Mouse (Mus musculus) midbrain, embryonic 14.5 days (tissue): Measurements from ENCODE around the gene Mrpl48. TPM values are rescaled to one million over a fixed set of nuclear protein-coding genes. Genes with fewer than 3 reads are reported as not detected.

Experiments
- ATAC-seq: fragments of 200-750 bp; cut with Nextera tagmentation; 2 replicates; pipeline ENCODE4 v1.8.0; 2017; ENCODE audit warnings: moderate number of reproducible peaks, moderate library complexity; ENCODE audit not compliant: low FRiP score, low TSS enrichment
- DNase-seq: peaks from one replicate; pipeline ENCODE4 v3.0.0-alpha.2; 2015
- H3K27ac ChIP-seq: fragments of 300-500 bp; sonication (generic); replicated peaks from 2 replicates; pipeline ENCODE4 v1.5.1; 2014; ENCODE audit warnings: mild to moderate bottlenecking, low read depth, low read length, moderate library complexity
- H3K27me3 ChIP-seq: fragments of 300-500 bp; sonication (generic); 2 replicates; pipeline ENCODE4 v1.6.1; 2014; ENCODE audit warnings: low read length, control low read depth, mixed read lengths; ENCODE audit not compliant: control insufficient read depth, insufficient read depth
- H3K36me3 ChIP-seq: fragments of 300-500 bp; sonication (generic); 2 replicates; pipeline ENCODE4 v1.6.1; 2014; ENCODE audit warnings: low read length, control low read depth; ENCODE audit not compliant: control insufficient read depth, insufficient read depth
- H3K4me1 ChIP-seq: fragments of 300-500 bp; sonication (generic); 2 replicates; pipeline ENCODE4 v1.6.1; 2014; ENCODE audit warnings: mild to moderate bottlenecking, antibody characterized with exemption, low read length, control low read depth; ENCODE audit not compliant: control insufficient read depth, insufficient read depth
- H3K4me2 ChIP-seq: fragments of 300-500 bp; sonication (generic); 2 replicates; pipeline ENCODE4 v1.6.1; 2014; ENCODE audit warnings: mild to moderate bottlenecking, low read length, moderate library complexity
- H3K4me3 ChIP-seq: fragments of 300-500 bp; sonication (generic); replicated peaks from 2 replicates; pipeline ENCODE4 v1.5.1; 2014; ENCODE audit warnings: low read depth, low read length
- H3K9ac ChIP-seq: fragments of 300-500 bp; sonication (generic); replicated peaks from 2 replicates; pipeline ENCODE4 v1.6.1; 2014; ENCODE audit warnings: mild to moderate bottlenecking, low read length, moderate library complexity
- H3K9me3 ChIP-seq: fragments of 300-500 bp; sonication (generic); 2 replicates; pipeline ENCODE4 v1.6.1; 2016; ENCODE audit warnings: low read length, control low read depth, mixed read lengths; ENCODE audit not compliant: control insufficient read depth
- WGBS: fragments of 180-500 bp; shearing (Covaris S2); extraction: QIAGEN DNeasy Blood & Tissue Kit; methylation state at CpG from one replicate; pipeline ENCODE4 v1.1.7; 2014; 5-methylcytosine and 5-hydroxymethylcytosine counted together
- polyA plus RNA-seq: library from polyadenylated mRNA; unstranded; fragments of >200 nt; fragmentation: Nextera tagmentation; extraction: Ambion mirVana; gene quantifications from 2 replicates; pipeline ENCODE4 v1.2.1, GENCODE M21; 2014

Mrpl48 gene
- polyA plus RNA-seq, 1 experiment from 2014 or later, result 91.3 TPM

- no peak overlapping the region for H3K4me3 ChIP-seq
- DNase-seq, result no peak
Observed at GRCm38 (mm10) chr7:100600211-100600610, 7.9 kb downstream of the Mrpl48 start.

GRCm38 (mm10) chr7:100593349-100593748 is 14.8 kb downstream of the Mrpl48 start:
- no peak for DNase-seq
- ATAC-seq, result no peak
- no peaks in the 10 kb centered on the region for H3K9me3 ChIP-seq
- no peaks in the 10 kb centered on the region for H3K27me3 ChIP-seq
- H3K4me2 ChIP-seq, result no peak overlapping the region
- H3K9ac ChIP-seq, result no peak overlapping the region
- H3K36me3 ChIP-seq, result no peaks in the 10 kb centered on the region
- H3K27ac ChIP-seq, result no peak overlapping the region
- peaks cover 3% of the 10 kb centered on the region; the same call in 1 of the 2 replicates for H3K4me1 ChIP-seq
- no peak overlapping the region for H3K4me3 ChIP-seq

More at GRCm38 (mm10) chr7:100600211-100600610, 7.9 kb downstream of the Mrpl48 start:
- Histone ChIP-seq H3K9ac (no peak overlapping the region), H3K9me3 (no peaks in the 10 kb centered on the region), H3K4me1 (no peaks in the 10 kb centered on the region), H3K36me3 (no peaks in the 10 kb centered on the region), H3K4me2 (no peak overlapping the region), H3K27me3 (no peaks in the 10 kb centered on the region), H3K27ac (no peak overlapping the region)
- no peak for ATAC-seq
- WGBS, result 89% methylated on average over 5 of the region's 5 CpGs

GRCm38 (mm10) chr7:100591522-100591852 is 16.6 kb downstream of the Mrpl48 start:
- no peaks in the 10 kb centered on the region for H3K27me3 ChIP-seq
- peaks cover 3% of the 10 kb centered on the region; the same call in 1 of the 2 replicates for H3K4me1 ChIP-seq
- peak overlapping the region; percentile 32; the same call in 1 of the 2 replicates for H3K9ac ChIP-seq
- H3K36me3 ChIP-seq, result no peaks in the 10 kb centered on the region
- H3K9me3 ChIP-seq, result no peaks in the 10 kb centered on the region
- peak overlapping the region; percentile 87 for H3K27ac ChIP-seq
- peak overlapping the region; percentile 52 for H3K4me2 ChIP-seq
- peak overlapping the region; percentile 35 for H3K4me3 ChIP-seq
- ATAC-seq (no peak), DNase-seq (no peak)
- 8% methylated on average over 2 of the region's 2 CpGs for WGBS

GRCm38 (mm10) chr7:100590845-100591521 is 17.1 kb downstream of the Mrpl48 start:
- peak overlapping the region; percentile 35 for H3K4me3 ChIP-seq
- no peaks in the 10 kb centered on the region for H3K36me3 ChIP-seq
- no peaks in the 10 kb centered on the region for H3K9me3 ChIP-seq
- H3K4me2 ChIP-seq, result peak overlapping the region; percentile 52
- H3K9ac ChIP-seq, result peak overlapping the region; percentile 32
- peak; percentile 94 for ATAC-seq
- no peaks in the 10 kb centered on the region for H3K27me3 ChIP-seq
- H3K27ac ChIP-seq, result peak overlapping the region; percentile 87
- peaks cover 3% of the 10 kb centered on the region; the same call in 1 of the 2 replicates for H3K4me1 ChIP-seq
- WGBS, result 0% methylated on average over 20 of the region's 20 CpGs
- peak; percentile 87 for DNase-seq

GRCm38 (mm10) chr7:100590504-100590844 is 17.6 kb downstream of the Mrpl48 start:
- H3K4me3 ChIP-seq, result peak overlapping the region; percentile 35
- H3K4me2 ChIP-seq, result peak overlapping the region; percentile 52
- ATAC-seq (no peak; the same call in 1 of the 2 replicates), DNase-seq (no peak)
- H3K36me3 ChIP-seq, result no peaks in the 10 kb centered on the region
- 44% methylated on average over 7 of the region's 7 CpGs for WGBS
- H3K9me3 ChIP-seq, result no peaks in the 10 kb centered on the region
- no peaks in the 10 kb centered on the region for H3K27me3 ChIP-seq
- peak overlapping the region; percentile 87 for H3K27ac ChIP-seq
- H3K4me1 ChIP-seq, result peaks cover 3% of the 10 kb centered on the region; the same call in 1 of the 2 replicates
- peak overlapping the region; percentile 32 for H3K9ac ChIP-seq

- Histone ChIP-seq H3K4me1 (peaks cover 3% of the 10 kb centered on the region; the same call in 1 of the 2 replicates), H3K9ac (no peak overlapping the region), H3K27me3 (no peaks in the 10 kb centered on the region), H3K4me3 (no peak overlapping the region), H3K9me3 (no peaks in the 10 kb centered on the region), H3K27ac (no peak overlapping the region), H3K4me2 (no peak overlapping the region), H3K36me3 (no peaks in the 10 kb centered on the region)
- ATAC-seq, result no peak
- no peak for DNase-seq
- WGBS, result 79% methylated on average over 1 of the region's 1 CpGs
Observed at GRCm38 (mm10) chr7:100589816-100590215, 18.3 kb downstream of the Mrpl48 start.

- Histone ChIP-seq H3K27me3 (no peaks in the 10 kb centered on the region), H3K4me3 (peak overlapping the region; percentile 46), H3K4me2 (peak overlapping the region; percentile 56), H3K4me1 (peaks cover 5% of the 10 kb centered on the region; the same call in 1 of the 2 replicates), H3K9ac (peak overlapping the region; percentile 72), H3K9me3 (no peaks in the 10 kb centered on the region), H3K27ac (peak overlapping the region; percentile 95), H3K36me3 (no peaks in the 10 kb centered on the region)
- under 1% methylated on average over 31 of the region's 31 CpGs for WGBS
- peak; percentile 94 for DNase-seq
- peak; percentile 92 for ATAC-seq
Observed at GRCm38 (mm10) chr7:100582727-100583236, 25.3 kb downstream of the Mrpl48 start.

GRCm38 (mm10) chr7:100582235-100582634 is 25.9 kb downstream of the Mrpl48 start:
- Histone ChIP-seq H3K36me3 (no peaks in the 10 kb centered on the region), H3K4me2 (peak overlapping the region; percentile 56), H3K27ac (peak overlapping the region; percentile 95), H3K4me3 (peak overlapping the region; percentile 46), H3K9me3 (no peaks in the 10 kb centered on the region), H3K4me1 (peaks cover 5% of the 10 kb centered on the region; the same call in 1 of the 2 replicates), H3K27me3 (no peaks in the 10 kb centered on the region), H3K9ac (peak overlapping the region; percentile 72)
- DNase-seq (no peak), ATAC-seq (no peak)
- 40% methylated on average over 7 of the region's 7 CpGs for WGBS

GRCm38 (mm10) chr7:100578794-100579193 is 29.3 kb downstream of the Mrpl48 start:
- ATAC-seq, result no peak
- 66% methylated on average over 2 of the region's 2 CpGs for WGBS
- DNase-seq, result no peak

More at GRCm38 (mm10) chr7:100578794-100579193, 29.3 kb downstream of the Mrpl48 start:
- Histone ChIP-seq H3K4me2 (no peak overlapping the region), H3K27ac (no peak overlapping the region), H3K9me3 (no peaks in the 10 kb centered on the region), H3K27me3 (no peaks in the 10 kb centered on the region), H3K36me3 (no peaks in the 10 kb centered on the region), H3K4me1 (peaks cover 5% of the 10 kb centered on the region; the same call in 1 of the 2 replicates), H3K9ac (no peak overlapping the region), H3K4me3 (no peak overlapping the region)
